Mouse (Mus musculus): ENCODE measurements around the gene Wif1.
A peak's percentile ranks its signal among the peaks of the same experiment; 100 is the strongest.

Wif1 gene

GRCm38 (mm10) chr10:121080500-121080899, 46.7 kb downstream of the Wif1 start:
- no peak for DNase-seq

GRCm38 (mm10) chr10:121082881-121083280, 49.1 kb downstream of the Wif1 start:
- DNase-seq: no peak

GRCm38 (mm10) chr10:121083512-121083911, 49.8 kb downstream of the Wif1 start:
- DNase-seq: peak; percentile 29

GRCm38 (mm10) chr10:121088679-121089078, 54.9 kb downstream of the Wif1 start:
- DNase-seq: no peak

GRCm38 (mm10) chr10:121089312-121089711, 55.6 kb downstream of the Wif1 start:
- no peak for DNase-seq

- DNase-seq: no peak
Measured at GRCm38 (mm10) chr10:121090006-121090405, 56.2 kb downstream of the Wif1 start.

GRCm38 (mm10) chr10:121095948-121096347, 62.2 kb downstream of the Wif1 start:
- peak; percentile 20 for DNase-seq

GRCm38 (mm10) chr10:121098263-121098662, 64.5 kb downstream of the Wif1 start:
- DNase-seq: peak; percentile 12

- DNase-seq: no peak
Measured at GRCm38 (mm10) chr10:121099658-121100057, 65.9 kb downstream of the Wif1 start.

GRCm38 (mm10) chr10:121116115-121116514, 82.4 kb downstream of the Wif1 start:
- DNase-seq: no peak

- DNase-seq: no peak
Measured at GRCm38 (mm10) chr10:121116636-121117035, 82.9 kb downstream of the Wif1 start.

GRCm38 (mm10) chr10:121120751-121121150, 87.0 kb downstream of the Wif1 start:
- no peak for DNase-seq

- peak; percentile 46 for DNase-seq
Measured at GRCm38 (mm10) chr10:121124481-121124880, 90.7 kb downstream of the Wif1 start.

- DNase-seq: peak; percentile 51
Measured at GRCm38 (mm10) chr10:121129000-121129925, 95.5 kb downstream of the Wif1 start.
